9 mouse cellular contexts compared by ENCODE assay signal in the genomic region with DNA sequence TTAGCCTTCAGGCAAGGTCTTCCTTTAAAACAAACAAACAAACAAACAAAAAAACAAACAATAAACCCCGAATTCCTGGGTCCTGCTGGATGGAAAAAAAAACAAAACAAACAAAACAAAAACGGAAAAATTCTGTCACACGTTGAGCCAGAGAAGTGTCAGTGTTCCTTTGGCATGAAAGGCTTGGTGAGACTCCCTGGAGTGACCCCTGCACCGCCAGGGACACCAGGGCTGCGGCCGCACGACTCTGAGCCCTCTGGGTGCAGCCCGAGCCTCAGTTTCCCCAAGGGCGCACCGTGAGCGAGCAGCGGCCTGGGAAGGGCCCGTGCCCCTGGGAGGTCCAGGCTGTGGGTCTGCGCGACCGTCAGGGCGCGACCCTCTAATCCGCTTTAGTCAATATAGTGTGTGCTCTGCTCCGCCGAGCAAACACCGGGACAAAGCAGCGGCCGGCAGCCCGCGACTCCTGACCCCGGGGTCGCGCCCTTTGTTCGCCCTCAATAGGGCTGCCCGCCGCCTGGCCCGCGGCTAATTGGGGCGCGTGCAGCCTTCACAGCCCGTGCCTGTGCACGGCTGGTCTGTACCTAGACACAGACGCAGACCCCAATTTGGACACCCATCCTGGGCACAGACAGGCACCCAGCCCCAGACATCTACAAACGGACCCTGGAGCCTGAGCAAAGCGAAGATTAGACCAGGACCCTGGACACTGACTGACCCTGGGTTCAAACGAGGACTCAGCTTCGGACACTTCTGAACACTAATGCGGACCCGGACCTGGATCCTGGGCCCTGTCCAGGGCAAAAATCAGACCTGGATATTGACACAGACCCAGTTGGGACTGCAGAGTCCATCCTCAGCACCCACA.
DNase-seq lines count a peak whose midpoint lies in the region; ATAC-seq and TF ChIP-seq lines count a peak whose summit lies in the region.
"Had no signal": no experiment of that assay in that cellular context is flagged by ENCODE, and none has a peak within 500 bp of the region (broad histone marks: within the 10 kb centered on the region; RNA-seq: fewer than 3 reads in every experiment).

No protein-coding gene starts in this region.

- no peak for ATAC-seq in hindbrain, embryonic 14.5 days (ENCODE audit: low FRiP score)
- no peak for ATAC-seq in megakaryocyte, adult 5-6 weeks (ENCODE audit: poor library complexity, severe bottlenecking)

- no peaks in the 10 kb centered on the region for H3K36me3 ChIP-seq in E14TG2a.4 (ENCODE audit: insufficient read depth, low read length)
- H3K36me3 ChIP-seq in hindbrain, embryonic 14.5 days (replicated peaks; ENCODE audit: control insufficient read depth, insufficient read depth), result no peaks in the 10 kb centered on the region
- H3K36me3 ChIP-seq in midbrain, embryonic 10.5 days, result no peaks in the 10 kb centered on the region

- H3K4me3 ChIP-seq in E14TG2a.4 (replicated peaks; ENCODE audit: low read length), result peak overlapping the region; percentile 75
- H3K4me3 ChIP-seq in hindbrain, embryonic 14.5 days (replicated peaks; ENCODE audit: low read length), result 0 out of 2 replicates have a peak overlapping the region, but pooled peaks have one; percentile 6
- H3K4me3 ChIP-seq in midbrain, embryonic 10.5 days, result peak overlapping the region; percentile 18; the same call in 1 of the 2 replicates

- no peak overlapping the region for H3K27ac ChIP-seq in hindbrain, embryonic 14.5 days
- no peak overlapping the region for H3K27ac ChIP-seq in midbrain, embryonic 10.5 days (replicated peaks)

- H3K9me3 ChIP-seq in E14TG2a.4 (ENCODE audit: low read length), result no peaks in the 10 kb centered on the region
- no peaks in the 10 kb centered on the region for H3K9me3 ChIP-seq in hindbrain, embryonic 14.5 days (ENCODE audit: control insufficient read depth, low read length)
- H3K9me3 ChIP-seq in midbrain, embryonic 10.5 days (replicated peaks), result no peaks in the 10 kb centered on the region

- DNase-seq in cerebellum, adult 8-10 months, result peak; percentile 27
- DNase-seq in cerebellum, postnatal 4 days (ENCODE audit: low spot score in 2 of 2), result no peak
- no peak for DNase-seq in hindbrain, embryonic 14.5 days (ENCODE audit: low spot score)
- DNase-seq in midbrain, embryonic 10.5 days (ENCODE audit: low spot score), result peak; percentile 89
- DNase-seq in lung, postnatal 10 days, result no peak
- DNase-seq in urinary bladder, postnatal 25 days (ENCODE audit: low spot score), result no peak
- DNase-seq: layer of hippocampus, postnatal 36 days had no signal

- WGBS in hindbrain, embryonic 14.5 days, result 8% methylated on average over 45 of the region's 45 CpGs
- 4% methylated on average over 45 of the region's 45 CpGs for WGBS in midbrain, embryonic 10.5 days

- H3K27me3 ChIP-seq in E14TG2a.4 (ENCODE audit: insufficient read depth, low read length), result peaks cover 55% of the 10 kb centered on the region
- peaks cover 84% of the 10 kb centered on the region for H3K27me3 ChIP-seq in hindbrain, embryonic 14.5 days (ENCODE audit: control insufficient read depth, insufficient read depth, low read length)
- H3K27me3 ChIP-seq in midbrain, embryonic 10.5 days (ENCODE audit: low read depth, poor library complexity, severe bottlenecking), result peaks cover 100% of the 10 kb centered on the region

- peak overlapping the region; percentile 34 for H3K4me2 ChIP-seq in hindbrain, embryonic 14.5 days (replicated peaks)

- no peak for TF ChIP-seq CTCF in E14TG2a.4 (conservative IDR thresholded peaks at IDR 0.05; ENCODE audit: low read length)

- no peak overlapping the region for H3K9ac ChIP-seq in hindbrain, embryonic 14.5 days

- H3K4me1 ChIP-seq in E14TG2a.4 (replicated peaks; ENCODE audit: low read depth, low read length), result peaks cover 1% of the 10 kb centered on the region; the same call in 1 of the 2 replicates
- H3K4me1 ChIP-seq in hindbrain, embryonic 14.5 days (replicated peaks; ENCODE audit: control insufficient read depth, insufficient read depth, low read length), result peaks cover 22% of the 10 kb centered on the region
- H3K4me1 ChIP-seq in midbrain, embryonic 10.5 days, result peaks cover 11% of the 10 kb centered on the region

Comparison
In these comparisons a context has a peak if more than half of its experiments do, and no peak if none do; other contexts are left out.
1. DNase-seq: peak in cerebellum, adult 8-10 months (single experiment) and midbrain, embryonic 10.5 days (single experiment); none in cerebellum, postnatal 4 days (0 of 2), hindbrain, embryonic 14.5 days (single experiment), lung, postnatal 10 days (single experiment) and urinary bladder, postnatal 25 days (single experiment).
2. H3K4me3 ChIP-seq: peak in every context shown above with its lines; median percentile 75 in E14TG2a.4; 18 in midbrain, embryonic 10.5 days; 6 in hindbrain, embryonic 14.5 days.